Mouse (Mus musculus) heart, embryonic 12.5 days (tissue): ENCODE results near the gene Tgm2. TPM values are rescaled to one million over a fixed set of nuclear protein-coding genes. Genes with fewer than 3 reads are reported as not detected.

Experiments used
- ATAC-seq: fragments of 200-750 bp; cut with Nextera tagmentation; 2 replicates; pipeline ENCODE4 v1.8.0; 2017; ENCODE audit warnings: moderate TSS enrichment, moderate library complexity; ENCODE audit not compliant: insufficient number of reproducible peaks, low FRiP score
- H3K27ac ChIP-seq: fragments of 300-500 bp; sonication (generic); 2 replicates; pipeline ENCODE4 v1.5.1; 2016; ENCODE audit warnings: mild to moderate bottlenecking, moderate library complexity; ENCODE audit not compliant: poor library complexity, severe bottlenecking
- H3K27me3 ChIP-seq: fragments of 300-500 bp; sonication (generic); replicated peaks from 2 replicates; pipeline ENCODE4 v1.6.1; 2016; ENCODE audit warnings: mild to moderate bottlenecking, moderate library complexity
- H3K36me3 ChIP-seq: fragments of 300-500 bp; sonication (generic); 2 replicates; pipeline ENCODE4 v1.6.1; 2016; ENCODE audit warnings: mild to moderate bottlenecking, moderate library complexity
- H3K4me1 ChIP-seq: fragments of 300-500 bp; sonication (generic); replicated peaks from 2 replicates; pipeline ENCODE4 v1.6.1; 2016; ENCODE audit warnings: mild to moderate bottlenecking
- H3K4me2 ChIP-seq: fragments of 300-500 bp; sonication (generic); 2 replicates; pipeline ENCODE4 v1.6.1; 2016; ENCODE audit warnings: mild to moderate bottlenecking, moderate library complexity
- H3K4me3 ChIP-seq: fragments of 300-500 bp; sonication (generic); 2 replicates; pipeline ENCODE4 v1.5.1; 2016; ENCODE audit warnings: mild to moderate bottlenecking
- H3K9ac ChIP-seq: fragments of 300-500 bp; sonication (generic); 2 replicates; pipeline ENCODE4 v1.6.1; 2016; ENCODE audit warnings: mild to moderate bottlenecking, moderate library complexity
- H3K9me3 ChIP-seq: fragments of 300-500 bp; sonication (generic); replicated peaks from 2 replicates; pipeline ENCODE4 v1.6.1; 2016; ENCODE audit warnings: mild to moderate bottlenecking, moderate library complexity
- WGBS: fragments of 180-500 bp; shearing (Covaris S2); methylation state at CpG from one replicate; pipeline ENCODE4 v1.1.7; 2016; 5-methylcytosine and 5-hydroxymethylcytosine counted together
- polyA plus RNA-seq: library from polyadenylated mRNA; unstranded; fragments of >200 nt; fragmentation: Nextera tagmentation; extraction: Ambion mirVana; gene quantifications from 2 replicates; pipeline ENCODE4 v1.2.1, GENCODE M21; 2016

The Tgm2 gene
- polyA plus RNA-seq, 1 experiment from 2014 or later = 227 TPM

DNA sequence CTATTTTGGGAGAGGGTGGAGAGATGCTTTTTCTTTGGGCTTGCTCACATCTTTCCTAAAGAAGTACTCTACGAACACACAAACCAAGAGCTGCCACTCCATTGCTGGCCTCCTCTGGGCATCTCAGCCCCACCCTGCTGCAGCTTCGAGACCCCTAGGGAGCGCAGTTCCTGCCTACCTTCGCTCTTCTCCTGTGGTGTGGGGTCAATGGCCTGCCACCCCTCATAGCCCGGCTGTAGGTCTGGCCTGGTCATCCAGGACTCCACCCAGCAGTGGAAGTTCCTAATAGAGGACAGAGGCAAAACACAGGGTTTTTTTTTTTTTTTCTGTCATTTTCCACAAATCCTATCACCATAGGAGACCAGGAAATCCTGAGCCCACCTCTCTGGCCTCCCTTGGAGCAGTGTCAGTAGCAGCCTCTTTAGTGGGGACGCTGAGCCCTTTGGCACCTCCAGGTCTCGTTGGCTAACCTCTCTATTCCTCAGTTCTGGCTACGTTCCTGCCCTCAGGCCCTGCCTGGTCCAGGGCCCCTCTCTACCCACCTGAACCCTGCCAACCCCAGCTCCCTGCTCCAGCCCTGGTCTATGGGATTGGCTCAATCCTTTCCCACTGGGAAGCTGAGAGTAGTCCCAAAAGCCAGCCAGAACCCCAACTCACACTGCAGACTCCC, 17.6 kb downstream of the Tgm2 start:
- Histone ChIP-seq H3K4me1 (peaks cover 63% of the 10 kb centered on the region), H3K36me3 (peaks cover 97% of the 10 kb centered on the region), H3K9me3 (no peaks in the 10 kb centered on the region), H3K4me2 (no peak overlapping the region), H3K27ac (peak overlapping the region; percentile 86), H3K27me3 (no peaks in the 10 kb centered on the region), H3K4me3 (no peak overlapping the region), H3K9ac (peak overlapping the region; percentile 53)
- 53% methylated on average over 8 of the region's 8 CpGs for WGBS
- ATAC-seq = no peak

- no peak overlapping the region for H3K9ac ChIP-seq
- no peak overlapping the region for H3K4me3 ChIP-seq
- H3K27ac ChIP-seq = peak overlapping the region; percentile 86
- peak; percentile 43; the same call in 1 of the 2 replicates for ATAC-seq
- no peaks in the 10 kb centered on the region for H3K9me3 ChIP-seq
- no peak overlapping the region for H3K4me2 ChIP-seq
- peaks cover 96% of the 10 kb centered on the region for H3K36me3 ChIP-seq
- WGBS = 55% methylated on average over 7 of the region's 7 CpGs
- no peaks in the 10 kb centered on the region for H3K27me3 ChIP-seq
- H3K4me1 ChIP-seq = peaks cover 62% of the 10 kb centered on the region
Observed at GRCm38 (mm10) chr2:158127872-158128271, 18.4 kb downstream of the Tgm2 start.

DNA sequence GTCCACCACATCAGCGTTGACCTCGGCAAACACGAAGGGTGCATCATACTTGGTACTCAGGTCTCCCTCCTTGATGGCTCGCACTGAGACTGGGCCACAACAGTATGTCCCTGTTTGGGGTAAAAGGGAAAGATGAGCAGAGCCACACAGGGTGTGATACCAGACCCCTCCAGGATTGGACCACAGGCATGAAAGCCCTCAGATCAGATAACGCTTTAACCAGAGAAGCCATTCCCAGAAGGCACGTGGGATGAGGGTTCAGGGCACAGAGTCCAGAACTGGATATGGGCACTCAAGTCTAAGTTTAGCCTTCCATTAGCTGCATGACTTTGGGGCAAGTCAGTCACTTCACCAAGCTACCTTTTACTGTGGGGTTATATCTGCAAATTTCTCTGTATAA, 19.0 kb downstream of the Tgm2 start:
- Histone ChIP-seq H3K4me2 (no peak overlapping the region), H3K27me3 (no peaks in the 10 kb centered on the region), H3K4me3 (no peak overlapping the region), H3K9me3 (no peaks in the 10 kb centered on the region), H3K36me3 (peaks cover 96% of the 10 kb centered on the region), H3K9ac (no peak overlapping the region), H3K4me1 (peaks cover 63% of the 10 kb centered on the region), H3K27ac (peak overlapping the region; percentile 86)
- ATAC-seq = no peak
- 79% methylated on average over 6 of the region's 6 CpGs for WGBS

DNA sequence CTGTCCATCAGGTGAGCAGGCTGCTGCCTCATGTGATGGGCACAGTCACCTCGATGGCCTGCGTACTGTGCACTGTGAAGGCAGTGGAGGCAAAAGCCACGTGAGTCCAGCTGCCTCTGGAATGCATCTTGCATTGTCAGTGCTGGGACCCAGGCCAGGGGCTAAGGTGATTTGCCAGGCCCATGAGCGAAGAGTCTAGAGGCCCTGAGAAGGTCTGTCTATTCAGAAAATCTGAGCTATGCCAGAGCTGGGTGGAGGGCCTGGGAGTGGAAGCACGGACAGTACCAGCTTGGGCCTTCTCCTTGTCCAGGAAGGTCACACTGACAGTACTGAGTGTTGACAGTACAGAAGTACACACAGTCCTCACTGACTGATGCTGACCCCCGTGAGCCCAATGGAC, 23.4 kb downstream of the Tgm2 start:
- Histone ChIP-seq H3K9me3 (no peaks in the 10 kb centered on the region), H3K4me3 (no peak overlapping the region), H3K4me2 (no peak overlapping the region), H3K9ac (no peak overlapping the region), H3K27me3 (no peaks in the 10 kb centered on the region), H3K4me1 (peaks cover 33% of the 10 kb centered on the region), H3K36me3 (peaks cover 92% of the 10 kb centered on the region), H3K27ac (peak overlapping the region; percentile 72)
- ATAC-seq = peak; percentile 65
- 39% methylated on average over 6 of the region's 6 CpGs for WGBS

DNA sequence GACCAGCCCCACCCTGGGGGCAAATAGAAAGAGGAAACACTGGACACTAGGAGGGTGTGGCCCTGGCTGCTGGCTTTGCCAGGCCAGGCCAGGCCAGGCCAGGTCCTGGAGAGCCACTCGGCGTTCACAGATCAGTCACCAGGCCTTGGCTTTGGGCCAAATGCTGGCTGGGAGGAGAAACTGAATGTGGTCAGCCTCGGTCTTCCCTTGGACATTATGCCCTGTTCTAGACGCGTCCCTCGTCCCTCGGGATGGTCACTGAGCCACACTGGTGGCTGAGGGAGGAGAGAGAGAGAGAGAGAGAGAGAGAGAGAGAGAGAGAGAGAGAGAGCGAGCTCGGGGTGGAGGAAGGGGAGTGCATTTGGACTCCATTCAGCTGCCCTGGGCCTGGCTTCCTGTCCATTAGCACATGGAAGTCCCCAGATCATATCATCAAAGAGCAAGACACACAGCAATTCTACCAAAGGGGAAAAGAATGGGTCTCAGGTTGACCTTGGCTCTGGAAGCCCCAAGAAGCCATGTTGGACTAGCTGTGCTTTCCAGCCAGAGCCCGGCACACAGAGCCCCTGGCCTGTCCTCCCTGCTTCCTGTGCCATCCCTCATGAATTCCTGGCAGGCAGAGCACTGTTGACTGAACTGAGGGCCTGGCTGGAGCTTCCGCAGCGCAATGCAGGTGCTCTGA, 24.4 kb downstream of the Tgm2 start:
- peaks cover 92% of the 10 kb centered on the region for H3K36me3 ChIP-seq
- 0 out of 2 replicates have a peak overlapping the region, but pooled peaks have one; percentile 21 for H3K4me2 ChIP-seq
- WGBS = 44% methylated on average over 11 of the region's 12 CpGs
- peak overlapping the region; percentile 72 for H3K27ac ChIP-seq
- peaks cover 31% of the 10 kb centered on the region for H3K4me1 ChIP-seq
- peak overlapping the region; percentile 23; the same call in 1 of the 2 replicates for H3K9ac ChIP-seq
- peak; percentile 45 for ATAC-seq
- H3K4me3 ChIP-seq = no peak overlapping the region
- no peaks in the 10 kb centered on the region for H3K27me3 ChIP-seq
- H3K9me3 ChIP-seq = no peaks in the 10 kb centered on the region

GRCm38 (mm10) chr2:158120868-158121267, 25.4 kb downstream of the Tgm2 start:
- Histone ChIP-seq H3K9me3 (no peaks in the 10 kb centered on the region), H3K36me3 (peaks cover 92% of the 10 kb centered on the region), H3K27ac (no peak overlapping the region), H3K9ac (no peak overlapping the region), H3K27me3 (no peaks in the 10 kb centered on the region), H3K4me2 (no peak overlapping the region), H3K4me3 (no peak overlapping the region), H3K4me1 (peaks cover 41% of the 10 kb centered on the region)
- 83% methylated on average over 3 of the region's 3 CpGs for WGBS
- no peak for ATAC-seq

DNA sequence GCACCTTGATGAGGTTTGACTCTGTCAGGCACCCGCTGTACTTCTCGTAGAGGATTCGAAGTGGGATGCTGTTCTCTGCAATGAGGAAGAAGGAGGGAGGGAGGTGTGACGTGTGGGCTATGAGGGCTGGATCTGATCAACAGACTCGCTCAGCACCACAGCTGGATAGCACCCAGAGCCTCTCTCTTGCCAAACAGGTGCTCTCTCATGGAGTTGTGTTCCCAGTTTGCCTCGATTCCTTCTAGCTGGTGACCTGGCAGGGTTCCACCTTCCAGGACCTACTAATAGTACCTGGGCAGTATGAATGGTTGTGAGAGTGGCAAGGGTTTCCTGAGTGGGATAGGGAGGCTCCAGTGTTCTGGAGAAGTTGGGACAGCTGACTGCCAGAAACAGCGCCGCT, 26.0 kb downstream of the Tgm2 start:
- H3K9me3 ChIP-seq = no peaks in the 10 kb centered on the region
- H3K9ac ChIP-seq = no peak overlapping the region
- H3K27me3 ChIP-seq = no peaks in the 10 kb centered on the region
- 85% methylated on average over 8 of the region's 8 CpGs for WGBS
- no peak overlapping the region for H3K4me3 ChIP-seq
- H3K4me1 ChIP-seq = peaks cover 45% of the 10 kb centered on the region
- no peak overlapping the region for H3K4me2 ChIP-seq
- H3K27ac ChIP-seq = no peak overlapping the region
- ATAC-seq = no peak
- H3K36me3 ChIP-seq = peaks cover 87% of the 10 kb centered on the region

DNA sequence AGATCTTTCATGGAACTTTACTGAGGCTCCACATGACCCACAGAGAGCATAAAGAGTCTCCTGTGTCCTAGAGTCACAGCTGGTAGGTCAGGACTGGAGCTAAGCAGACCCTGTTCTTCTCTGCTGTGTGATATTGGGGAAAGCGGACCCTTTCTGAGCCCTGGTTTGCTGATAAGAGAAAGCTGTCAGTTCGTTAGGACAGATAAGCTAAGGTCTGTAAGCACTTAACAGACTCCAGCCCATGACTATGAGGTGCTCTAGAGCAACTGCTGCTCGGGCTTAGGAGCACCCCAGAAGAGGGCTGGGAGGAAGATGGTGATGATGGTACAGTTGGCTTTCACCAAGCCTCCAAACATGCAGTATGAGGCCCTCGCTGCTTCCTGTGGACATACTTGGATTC, 27.1 kb downstream of the Tgm2 start:
- no peak overlapping the region for H3K27ac ChIP-seq
- no peaks in the 10 kb centered on the region for H3K9me3 ChIP-seq
- WGBS = 50% methylated on average over 4 of the region's 4 CpGs
- no peak overlapping the region for H3K4me3 ChIP-seq
- no peak for ATAC-seq
- H3K4me1 ChIP-seq = peaks cover 53% of the 10 kb centered on the region
- peaks cover 77% of the 10 kb centered on the region for H3K36me3 ChIP-seq
- no peak overlapping the region for H3K9ac ChIP-seq
- H3K27me3 ChIP-seq = no peaks in the 10 kb centered on the region
- H3K4me2 ChIP-seq = no peak overlapping the region

- 28% methylated on average over 6 of the region's 6 CpGs for WGBS
- peak overlapping the region; percentile 45 for H3K27ac ChIP-seq
- ATAC-seq = no peak
- no peak overlapping the region for H3K4me2 ChIP-seq
- H3K36me3 ChIP-seq = peaks cover 53% of the 10 kb centered on the region
- H3K4me1 ChIP-seq = peaks cover 53% of the 10 kb centered on the region
- no peaks in the 10 kb centered on the region for H3K9me3 ChIP-seq
- no peak overlapping the region for H3K4me3 ChIP-seq
- no peaks in the 10 kb centered on the region for H3K27me3 ChIP-seq
- peak overlapping the region; percentile 46; the same call in 1 of the 2 replicates for H3K9ac ChIP-seq
Observed at GRCm38 (mm10) chr2:158116653-158117052, 29.6 kb downstream of the Tgm2 start.

- Histone ChIP-seq H3K4me2 (no peak overlapping the region), H3K27ac (peak overlapping the region; percentile 45), H3K36me3 (peaks cover 52% of the 10 kb centered on the region), H3K4me1 (peaks cover 47% of the 10 kb centered on the region), H3K4me3 (no peak overlapping the region), H3K9me3 (no peaks in the 10 kb centered on the region), H3K9ac (no peak overlapping the region), H3K27me3 (no peaks in the 10 kb centered on the region)
- ATAC-seq = no peak
- WGBS = 87% methylated on average over 3 of the region's 3 CpGs
Observed at GRCm38 (mm10) chr2:158115838-158116453, 30.3 kb downstream of the Tgm2 start.

DNA sequence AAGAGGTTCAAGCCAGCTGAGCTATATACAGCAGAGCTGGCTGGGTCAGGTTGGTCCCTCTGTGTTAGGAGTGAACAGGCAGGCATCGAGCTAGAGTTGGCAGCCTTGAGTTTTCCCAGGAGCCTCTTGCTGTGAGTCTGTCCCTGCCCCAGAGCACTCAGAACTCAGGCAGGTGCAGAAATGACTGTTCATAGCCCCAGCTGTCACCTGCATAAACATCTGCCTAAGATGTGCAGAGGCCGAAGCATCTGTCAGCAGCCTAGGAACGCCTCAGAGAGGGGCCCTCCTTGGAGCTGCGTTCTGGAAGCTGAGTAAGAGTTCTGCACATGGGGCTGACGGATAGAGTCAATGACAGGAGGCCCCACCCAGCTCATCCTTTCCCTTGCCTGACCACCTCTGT, 31.3 kb downstream of the Tgm2 start:
- 33% methylated on average over 5 of the region's 5 CpGs for WGBS
- H3K36me3 ChIP-seq = peaks cover 42% of the 10 kb centered on the region
- H3K27me3 ChIP-seq = no peaks in the 10 kb centered on the region
- no peak overlapping the region for H3K4me3 ChIP-seq
- H3K9me3 ChIP-seq = no peaks in the 10 kb centered on the region
- no peak overlapping the region for H3K4me2 ChIP-seq
- peaks cover 47% of the 10 kb centered on the region for H3K4me1 ChIP-seq
- 0 out of 2 replicates have a peak overlapping the region, but pooled peaks have one; percentile 37 for H3K9ac ChIP-seq
- ATAC-seq = no peak
- H3K27ac ChIP-seq = peak overlapping the region; percentile 52
